Mouse (Mus musculus) kidney, postnatal 0 days (tissue): ENCODE measurements around the gene Tldc1. TPM values are rescaled to one million over a fixed set of nuclear protein-coding genes. Genes with fewer than 3 reads are reported as not detected.

ENCODE experiments used
- ATAC-seq: fragments of 200-750 bp; cut with Nextera tagmentation; replicated peaks from 2 replicates; pipeline ENCODE4 v1.8.0; 2017; ENCODE audit warnings: low read depth, moderate number of reproducible peaks, moderate TSS enrichment, moderate library complexity; ENCODE audit not compliant: low FRiP score
- DNase-seq: peaks from one replicate; pipeline ENCODE4 v3.0.0-alpha.2; 2016; ENCODE audit warnings: low spot score
- H3K27ac ChIP-seq: fragments of 300-500 bp; sonication (generic); 2 replicates; pipeline ENCODE4 v1.5.1; 2014; ENCODE audit warnings: mild to moderate bottlenecking
- H3K27me3 ChIP-seq: fragments of 300-500 bp; sonication (generic); 2 replicates; pipeline ENCODE4 v1.6.1; 2014; ENCODE audit warnings: low read length, mixed read lengths; ENCODE audit not compliant: insufficient read depth
- H3K36me3 ChIP-seq: fragments of 300-500 bp; sonication (generic); 2 replicates; pipeline ENCODE4 v1.6.1; 2014; ENCODE audit warnings: low read length, mixed read lengths; ENCODE audit not compliant: insufficient read depth
- H3K4me1 ChIP-seq: fragments of 300-500 bp; sonication (generic); replicated peaks from 2 replicates; pipeline ENCODE4 v1.6.1; 2014; ENCODE audit warnings: antibody characterized with exemption, low read length, mixed read lengths; ENCODE audit not compliant: insufficient read depth
- H3K4me2 ChIP-seq: fragments of 300-500 bp; sonication (generic); 2 replicates; pipeline ENCODE4 v1.6.1; 2014; ENCODE audit warnings: mild to moderate bottlenecking, low read length, moderate library complexity, mixed read lengths
- H3K4me3 ChIP-seq: fragments of 300-500 bp; sonication (generic); replicated peaks from 2 replicates; pipeline ENCODE4 v1.5.1; 2014; ENCODE audit warnings: low read depth, low read length
- H3K9ac ChIP-seq: fragments of 300-500 bp; sonication (generic); 2 replicates; pipeline ENCODE4 v1.6.1; 2014; ENCODE audit warnings: low read depth, low read length
- H3K9me3 ChIP-seq: fragments of 300-500 bp; sonication (generic); replicated peaks from 2 replicates; pipeline ENCODE4 v1.6.1; 2016; ENCODE audit warnings: low read length, inconsistent platforms, mixed read lengths
- CTCF ChIP-seq: IDR thresholded peaks from 2 replicates; pipeline ENCODE4 v1.5.1; 2016; ENCODE audit warnings: antibody characterized with exemption, low read depth, mild to moderate bottlenecking, moderate library complexity
- WGBS: fragments of 180-500 bp; shearing (Covaris S2); extraction: QIAGEN DNeasy Blood & Tissue Kit; methylation state at CpG from one replicate; pipeline ENCODE4 v1.1.7; 2014; 5-methylcytosine and 5-hydroxymethylcytosine counted together
- polyA plus RNA-seq: library from polyadenylated mRNA; unstranded; fragments of >200 nt; fragmentation: Nextera tagmentation; extraction: Ambion mirVana; gene quantifications from 2 replicates; pipeline ENCODE4 v1.2.1, GENCODE M21; 2015

Gene Tldc1
- polyA plus RNA-seq, 1 experiment from 2014 or later, result 11.9 TPM

DNA sequence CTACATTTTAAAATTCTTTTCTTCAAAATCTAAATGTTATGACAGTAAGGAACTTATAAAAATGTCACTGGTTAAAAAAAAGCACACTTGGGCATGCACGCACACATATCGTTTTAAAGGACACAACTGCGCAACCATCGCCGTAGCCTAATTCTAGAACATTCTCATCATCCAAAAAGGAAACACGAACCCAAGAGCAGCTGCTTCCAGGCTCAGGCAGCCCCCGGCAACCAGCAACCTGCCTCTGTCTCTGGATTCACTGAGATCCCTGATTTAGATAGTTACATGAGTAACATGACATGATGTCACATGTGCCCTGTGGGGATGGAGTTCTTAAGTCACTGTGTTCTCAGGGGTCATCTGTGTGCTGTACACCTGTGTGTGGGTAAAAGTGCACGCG, 45.1 kb upstream of the Tldc1 start:
- no peak overlapping the region for H3K4me2 ChIP-seq
- no peaks in the 10 kb centered on the region for H3K27me3 ChIP-seq
- no peak for TF ChIP-seq CTCF
- H3K36me3 ChIP-seq, result 0 out of 2 replicates have a peak, but pooled peaks cover 7% of the 10 kb centered on the region
- H3K27ac ChIP-seq, result no peak overlapping the region
- H3K4me3 ChIP-seq, result no peak overlapping the region
- ATAC-seq, result no peak
- no peak overlapping the region for H3K9ac ChIP-seq
- peaks cover 3% of the 10 kb centered on the region; the same call in 1 of the 2 replicates for H3K4me1 ChIP-seq
- H3K9me3 ChIP-seq, result no peaks in the 10 kb centered on the region
- no peak for DNase-seq
- 93% methylated on average over 9 of the region's 9 CpGs for WGBS

- Histone ChIP-seq H3K27me3 (no peaks in the 10 kb centered on the region), H3K4me1 (0 out of 2 replicates have a peak, but pooled peaks cover 4% of the 10 kb centered on the region), H3K9me3 (no peaks in the 10 kb centered on the region), H3K4me3 (no peak overlapping the region), H3K27ac (no peak overlapping the region), H3K4me2 (no peak overlapping the region), H3K36me3 (0 out of 2 replicates have a peak, but pooled peaks cover 7% of the 10 kb centered on the region), H3K9ac (no peak overlapping the region)
- no peak for DNase-seq
- no peak for ATAC-seq
- no peak for TF ChIP-seq CTCF
- 95% methylated on average over 6 of the region's 6 CpGs for WGBS
Observed at GRCm38 (mm10) chr8:119821691-119822090, 43.5 kb upstream of the Tldc1 start.

DNA sequence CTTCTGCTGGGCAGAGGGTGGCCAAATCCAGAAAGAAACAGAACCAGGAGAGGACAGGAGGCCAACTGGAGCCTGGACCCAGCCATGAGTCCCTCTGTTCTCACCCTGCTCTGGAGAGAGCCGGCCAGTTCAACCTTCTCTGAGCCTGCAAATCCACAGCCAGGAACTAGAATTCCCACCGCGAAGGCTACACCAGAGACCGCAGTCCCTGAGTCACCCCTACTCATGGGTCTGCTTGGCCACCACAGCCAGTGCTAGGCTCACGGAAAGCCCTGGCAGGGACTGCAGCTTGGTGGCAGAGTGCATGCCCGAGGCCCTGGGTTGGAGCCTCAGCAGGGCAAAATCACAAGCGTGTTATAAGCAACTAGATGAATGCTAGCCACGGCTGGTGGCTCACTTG, 41.8 kb upstream of the Tldc1 start:
- 91% methylated on average over 8 of the region's 8 CpGs for WGBS
- DNase-seq (no peak), ATAC-seq (no peak)
- Histone ChIP-seq H3K36me3 (0 out of 2 replicates have a peak, but pooled peaks cover 7% of the 10 kb centered on the region), H3K4me2 (no peak overlapping the region), H3K27me3 (no peaks in the 10 kb centered on the region), H3K4me1 (peaks cover 5% of the 10 kb centered on the region; the same call in 1 of the 2 replicates), H3K9me3 (no peaks in the 10 kb centered on the region), H3K4me3 (no peak overlapping the region), H3K27ac (no peak overlapping the region), H3K9ac (no peak overlapping the region)
- TF ChIP-seq CTCF, result no peak

DNA sequence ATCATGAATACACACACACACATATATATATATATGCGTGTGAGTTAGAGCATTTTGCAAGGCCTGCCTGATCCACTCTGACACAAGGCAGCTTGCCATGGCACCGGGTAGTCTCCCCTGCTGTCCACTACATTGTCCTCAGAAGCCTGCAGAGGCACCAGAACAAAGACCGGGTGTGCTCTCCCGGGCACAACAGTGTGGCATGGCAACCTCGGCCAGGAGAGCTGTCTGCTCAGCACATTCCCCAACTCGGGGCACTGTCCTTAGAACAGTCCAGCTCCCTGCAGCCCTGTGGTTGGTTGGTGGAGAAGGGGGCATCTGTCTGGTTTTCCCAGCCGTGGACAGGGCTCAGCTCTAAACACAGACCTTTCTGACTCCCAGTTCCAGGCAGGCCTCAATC, 41.1 kb upstream of the Tldc1 start:
- Histone ChIP-seq H3K4me2 (no peak overlapping the region), H3K9ac (no peak overlapping the region), H3K9me3 (no peaks in the 10 kb centered on the region), H3K4me1 (peaks cover 6% of the 10 kb centered on the region), H3K36me3 (0 out of 2 replicates have a peak, but pooled peaks cover 7% of the 10 kb centered on the region), H3K27me3 (no peaks in the 10 kb centered on the region), H3K4me3 (no peak overlapping the region), H3K27ac (peak overlapping the region; percentile 25; the same call in 1 of the 2 replicates)
- WGBS, result 67% methylated on average over 7 of the region's 7 CpGs
- DNase-seq, result no peak
- TF ChIP-seq CTCF, result no peak
- ATAC-seq, result 0 out of 2 replicates have a peak, but pooled peaks have one; percentile 68

- 0 out of 2 replicates have a peak, but pooled peaks cover 7% of the 10 kb centered on the region for H3K36me3 ChIP-seq
Observed at GRCm38 (mm10) chr8:119817446-119817845, 39.2 kb upstream of the Tldc1 start.

DNA sequence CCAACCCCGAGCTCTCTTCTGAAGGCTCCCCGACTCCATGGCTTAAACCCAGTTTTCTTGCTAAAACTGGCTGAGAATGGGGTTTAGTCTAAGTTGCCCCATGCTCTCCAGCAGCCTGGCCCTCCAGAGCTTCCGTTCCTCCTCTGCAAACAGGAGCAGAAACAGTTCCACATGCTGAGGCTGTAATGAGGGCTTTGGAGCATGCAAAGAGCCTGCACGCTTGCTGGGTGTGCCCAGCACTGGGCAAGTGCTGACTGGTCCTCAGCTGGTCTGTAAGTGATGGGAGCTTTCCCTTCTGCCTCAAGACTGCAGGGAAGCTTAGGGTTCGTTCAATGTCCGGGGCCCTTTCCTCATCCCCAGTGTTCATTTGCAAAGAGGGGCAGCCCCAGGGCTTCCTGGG, 38.0 kb upstream of the Tldc1 start:
- H3K4me2 ChIP-seq, result no peak overlapping the region
- no peaks in the 10 kb centered on the region for H3K36me3 ChIP-seq
- H3K4me3 ChIP-seq, result no peak overlapping the region
- peaks cover 21% of the 10 kb centered on the region for H3K4me1 ChIP-seq
- no peak for TF ChIP-seq CTCF
- WGBS, result 71% methylated on average over 6 of the region's 6 CpGs
- DNase-seq (no peak), ATAC-seq (no peak)
- H3K9ac ChIP-seq, result no peak overlapping the region
- H3K27ac ChIP-seq, result no peak overlapping the region
- no peaks in the 10 kb centered on the region for H3K27me3 ChIP-seq
- H3K9me3 ChIP-seq, result no peaks in the 10 kb centered on the region

More at GRCm38 (mm10) chr8:119817446-119817845, 39.2 kb upstream of the Tldc1 start:
- WGBS, result 43% methylated on average over 12 of the region's 12 CpGs
- no peaks in the 10 kb centered on the region for H3K9me3 ChIP-seq
- no peak for TF ChIP-seq CTCF
- DNase-seq, result no peak
- no peak overlapping the region for H3K4me2 ChIP-seq
- no peak overlapping the region for H3K9ac ChIP-seq
- no peak for ATAC-seq
- peaks cover 21% of the 10 kb centered on the region for H3K4me1 ChIP-seq
- H3K4me3 ChIP-seq, result no peak overlapping the region
- no peaks in the 10 kb centered on the region for H3K27me3 ChIP-seq
- H3K27ac ChIP-seq, result no peak overlapping the region
